Mouse (Mus musculus): ENCODE results near the gene Alox5ap.
A peak's percentile ranks its signal among the peaks of the same experiment; 100 is the strongest.

Gene Alox5ap

GRCm38 (mm10) chr5:149316926-149317325 lies 52.4 kb downstream of the Alox5ap start:
- no peak for DNase-seq (ENCODE audit: low spot score)

- no peak for DNase-seq (ENCODE audit: low spot score)
Observed at GRCm38 (mm10) chr5:149319874-149320323, 55.3 kb downstream of the Alox5ap start.

- no peak for DNase-seq (ENCODE audit: low spot score)
Observed at GRCm38 (mm10) chr5:149320534-149321482, 56.2 kb downstream of the Alox5ap start.

- DNase-seq (ENCODE audit: low spot score), result no peak
Observed at GRCm38 (mm10) chr5:149321909-149322841, 57.6 kb downstream of the Alox5ap start.

GRCm38 (mm10) chr5:149322938-149323553 lies 58.5 kb downstream of the Alox5ap start:
- no peak for DNase-seq (ENCODE audit: low spot score)

GRCm38 (mm10) chr5:149324739-149325138 lies 60.2 kb downstream of the Alox5ap start:
- DNase-seq (ENCODE audit: low spot score), result no peak

- DNase-seq (ENCODE audit: low spot score), result no peak
Observed at GRCm38 (mm10) chr5:149329098-149329887, 64.7 kb downstream of the Alox5ap start.

- no peak for DNase-seq (ENCODE audit: low spot score)
Observed at GRCm38 (mm10) chr5:149330601-149331000, 66.0 kb downstream of the Alox5ap start.

GRCm38 (mm10) chr5:149331407-149332143 lies 67.0 kb downstream of the Alox5ap start:
- no peak for DNase-seq (ENCODE audit: low spot score)

GRCm38 (mm10) chr5:149332787-149333186 lies 68.2 kb downstream of the Alox5ap start:
- no peak for DNase-seq (ENCODE audit: low spot score)

GRCm38 (mm10) chr5:149333941-149334698 lies 69.6 kb downstream of the Alox5ap start:
- no peak for DNase-seq (ENCODE audit: low spot score)

GRCm38 (mm10) chr5:149335009-149335408 lies 70.4 kb downstream of the Alox5ap start:
- no peak for DNase-seq (ENCODE audit: low spot score)

- DNase-seq (ENCODE audit: low spot score), result peak; percentile 62
Observed at GRCm38 (mm10) chr5:149335563-149336238, 71.1 kb downstream of the Alox5ap start.

- DNase-seq (ENCODE audit: low spot score), result no peak
Observed at GRCm38 (mm10) chr5:149337148-149337547, 72.6 kb downstream of the Alox5ap start.
